Mouse (Mus musculus): ENCODE measurements around the gene Rnf40. TPM values are rescaled to one million over a fixed set of nuclear protein-coding genes. Genes with fewer than 3 reads are reported as not detected.

Gene Rnf40
- total and polyA plus RNA-seq, 3 experiments: 38.2 to 55.8 (median 50.3) TPM

DNA sequence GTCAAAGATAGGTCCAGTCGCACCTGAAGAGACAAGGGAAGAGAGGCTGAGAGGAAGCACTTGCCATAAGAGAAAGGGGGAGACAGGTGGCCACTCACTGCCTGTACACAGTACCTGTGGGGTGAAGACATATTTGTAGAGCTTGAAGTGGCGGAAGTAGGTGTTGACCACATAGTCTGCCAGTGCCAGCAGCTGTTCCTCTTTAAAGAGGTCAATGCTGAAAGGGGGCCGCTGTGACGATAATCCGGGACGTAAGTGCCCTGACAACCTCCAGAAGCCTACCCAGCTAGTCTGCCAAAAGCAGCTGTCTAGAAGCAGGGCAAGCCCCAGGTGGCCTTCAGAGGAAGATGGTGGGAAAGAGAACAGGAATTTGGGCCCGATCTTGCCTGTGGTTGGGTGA lies 3.5 kb upstream of the Rnf40 start:
- no peaks in the 10 kb centered on the region for H3K9me3 ChIP-seq (replicated peaks)
- H3K4me3 ChIP-seq (ENCODE audit: low read depth, low read length): no peak overlapping the region
- no peak for DNase-seq (ENCODE audit: low spot score)
- H3K27me3 ChIP-seq (ENCODE audit: insufficient read depth, low read length): no peaks in the 10 kb centered on the region
- peaks cover 73% of the 10 kb centered on the region for H3K36me3 ChIP-seq (replicated peaks)
- TF ChIP-seq GATA2 (IDR thresholded peaks at IDR 0.05; ENCODE audit: borderline replicate concordance, low read depth, low read length) (no peak), POLR2AphosphoS5 (IDR thresholded peaks at IDR 0.05; ENCODE audit: insufficient replicate concordance, low read depth, low read length) (no peak), TAL1 (conservative IDR thresholded peaks at IDR 0.05; ENCODE audit: low read depth, low read length) (no peak), CTCF (IDR thresholded peaks at IDR 0.05; ENCODE audit: low read depth, low read length) (no peak), GATA1 (IDR thresholded peaks at IDR 0.05; ENCODE audit: borderline replicate concordance, low read length) (no peak)
- peaks cover 36% of the 10 kb centered on the region for H3K4me1 ChIP-seq (ENCODE audit: insufficient read depth, low read depth, low read length)
- no peak for ATAC-seq (ENCODE audit: extremely low read depth, insufficient number of reproducible peaks, low FRiP score, poor library complexity, severe bottlenecking)

- peaks cover 45% of the 10 kb centered on the region for H3K4me1 ChIP-seq (ENCODE audit: insufficient read depth, low read depth, low read length)
- no peak overlapping the region for H3K4me3 ChIP-seq (ENCODE audit: low read depth, low read length)
- peaks cover 73% of the 10 kb centered on the region for H3K36me3 ChIP-seq (replicated peaks)
- DNase-seq (ENCODE audit: low spot score) (no peak), ATAC-seq (ENCODE audit: extremely low read depth, insufficient number of reproducible peaks, low FRiP score, poor library complexity, severe bottlenecking) (no peak)
- TF ChIP-seq CTCF (IDR thresholded peaks at IDR 0.05; ENCODE audit: low read depth, low read length) (no peak), POLR2AphosphoS5 (IDR thresholded peaks at IDR 0.05; ENCODE audit: insufficient replicate concordance, low read depth, low read length) (no peak), GATA1 (IDR thresholded peaks at IDR 0.05; ENCODE audit: borderline replicate concordance, low read length) (no peak), TAL1 (conservative IDR thresholded peaks at IDR 0.05; ENCODE audit: low read depth, low read length) (no peak), GATA2 (IDR thresholded peaks at IDR 0.05; ENCODE audit: borderline replicate concordance, low read depth, low read length) (no peak)
- H3K27me3 ChIP-seq (ENCODE audit: insufficient read depth, low read length): no peaks in the 10 kb centered on the region
- no peaks in the 10 kb centered on the region for H3K9me3 ChIP-seq (replicated peaks)
These were observed 2.4 kb upstream of the Rnf40 start for GRCm38 (mm10) chr7:127586149-127586548.

DNA sequence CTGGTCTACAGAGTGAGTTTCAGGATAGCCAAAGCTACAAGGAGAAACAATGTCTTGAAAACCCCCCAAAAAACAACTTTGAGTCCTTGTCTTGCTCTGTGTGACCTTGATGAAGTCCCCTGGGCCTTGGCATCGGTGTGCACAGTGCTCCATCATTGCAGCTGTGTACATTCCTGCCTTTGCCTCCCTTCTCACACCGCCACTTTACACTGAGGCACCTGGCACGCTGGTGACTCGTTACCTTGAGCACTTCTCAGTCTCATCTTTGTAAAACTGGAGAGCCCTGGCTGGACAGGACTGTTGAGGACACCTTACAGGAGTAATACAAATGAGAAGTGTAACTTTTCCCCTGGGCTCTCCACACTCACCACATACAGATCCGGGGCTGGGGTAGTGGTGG lies 1.4 kb upstream of the Rnf40 start:
- Histone ChIP-seq H3K36me3 (replicated peaks) (peaks cover 73% of the 10 kb centered on the region), H3K27me3 (ENCODE audit: insufficient read depth, low read length) (no peaks in the 10 kb centered on the region), H3K9me3 (replicated peaks) (no peaks in the 10 kb centered on the region), H3K4me3 (ENCODE audit: low read depth, low read length) (peak overlapping the region; percentile 91; the same call in 1 of the 2 replicates), H3K4me1 (ENCODE audit: insufficient read depth, low read depth, low read length) (peaks cover 46% of the 10 kb centered on the region)
- DNase-seq (ENCODE audit: low spot score) (no peak), ATAC-seq (ENCODE audit: extremely low read depth, insufficient number of reproducible peaks, low FRiP score, poor library complexity, severe bottlenecking) (no peak)
- TF ChIP-seq GATA1 (IDR thresholded peaks at IDR 0.05; ENCODE audit: borderline replicate concordance, low read length): no peak
- no peak for TF ChIP-seq TAL1 (conservative IDR thresholded peaks at IDR 0.05; ENCODE audit: low read depth, low read length)
- TF ChIP-seq POLR2AphosphoS5 (IDR thresholded peaks at IDR 0.05; ENCODE audit: insufficient replicate concordance, low read depth, low read length): no peak
- TF ChIP-seq GATA2 (IDR thresholded peaks at IDR 0.05; ENCODE audit: borderline replicate concordance, low read depth, low read length): no peak
- TF ChIP-seq CTCF (IDR thresholded peaks at IDR 0.05; ENCODE audit: low read depth, low read length): no peak

GRCm38 (mm10) chr7:127588901-127589300 lies 334 bp downstream of the Rnf40 start:
- H3K9me3 ChIP-seq (replicated peaks): no peaks in the 10 kb centered on the region
- H3K4me3 ChIP-seq (ENCODE audit: low read depth, low read length): peak overlapping the region; percentile 91
- DNase-seq (ENCODE audit: low spot score) (no peak), ATAC-seq (ENCODE audit: extremely low read depth, insufficient number of reproducible peaks, low FRiP score, poor library complexity, severe bottlenecking) (no peak)
- H3K4me1 ChIP-seq (ENCODE audit: insufficient read depth, low read depth, low read length): peaks cover 46% of the 10 kb centered on the region
- H3K27me3 ChIP-seq (ENCODE audit: insufficient read depth, low read length): no peaks in the 10 kb centered on the region
- TF ChIP-seq POLR2AphosphoS5 (IDR thresholded peaks at IDR 0.05; ENCODE audit: insufficient replicate concordance, low read depth, low read length) (no peak), GATA1 (IDR thresholded peaks at IDR 0.05; ENCODE audit: borderline replicate concordance, low read length) (no peak), GATA2 (IDR thresholded peaks at IDR 0.05; ENCODE audit: borderline replicate concordance, low read depth, low read length) (no peak), TAL1 (conservative IDR thresholded peaks at IDR 0.05; ENCODE audit: low read depth, low read length) (no peak), CTCF (IDR thresholded peaks at IDR 0.05; ENCODE audit: low read depth, low read length) (no peak)
- peaks cover 73% of the 10 kb centered on the region for H3K36me3 ChIP-seq (replicated peaks)

DNA sequence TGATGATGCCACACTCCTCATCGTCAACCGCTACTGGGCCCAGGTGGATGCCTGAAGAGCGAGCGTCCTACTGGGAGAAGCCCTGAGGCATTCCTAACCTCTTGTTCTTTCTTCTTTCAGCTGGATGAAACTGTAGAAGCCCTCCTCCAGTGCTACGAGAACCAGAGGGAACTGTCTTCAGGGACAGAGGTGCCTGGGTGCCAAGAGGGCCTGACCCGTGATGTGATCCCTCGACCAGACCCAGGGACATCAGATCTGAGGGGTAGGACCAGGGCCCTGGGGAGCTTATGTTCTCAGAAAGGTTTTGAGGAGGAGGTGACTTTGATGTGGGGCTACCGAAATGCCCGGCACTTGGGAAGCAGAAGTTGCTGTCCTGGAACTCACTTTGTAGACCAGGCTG lies 1.1 kb downstream of the Rnf40 start:
- DNase-seq (ENCODE audit: low spot score) (no peak), ATAC-seq (ENCODE audit: extremely low read depth, insufficient number of reproducible peaks, low FRiP score, poor library complexity, severe bottlenecking) (no peak)
- no peak for TF ChIP-seq GATA1 (IDR thresholded peaks at IDR 0.05; ENCODE audit: borderline replicate concordance, low read length)
- Histone ChIP-seq H3K27me3 (ENCODE audit: insufficient read depth, low read length) (no peaks in the 10 kb centered on the region), H3K36me3 (replicated peaks) (peaks cover 73% of the 10 kb centered on the region), H3K4me3 (ENCODE audit: low read depth, low read length) (peak overlapping the region; percentile 91), H3K4me1 (ENCODE audit: insufficient read depth, low read depth, low read length) (peaks cover 47% of the 10 kb centered on the region), H3K9me3 (replicated peaks) (no peaks in the 10 kb centered on the region)

- H3K27me3 ChIP-seq (ENCODE audit: insufficient read depth, low read length): no peaks in the 10 kb centered on the region
- ATAC-seq (ENCODE audit: extremely low read depth, insufficient number of reproducible peaks, low FRiP score, poor library complexity, severe bottlenecking) (no peak), DNase-seq (ENCODE audit: low spot score) (no peak)
- H3K9me3 ChIP-seq (replicated peaks): no peaks in the 10 kb centered on the region
- peaks cover 74% of the 10 kb centered on the region for H3K36me3 ChIP-seq (replicated peaks)
- H3K4me3 ChIP-seq (ENCODE audit: low read depth, low read length): no peak overlapping the region
- no peak for TF ChIP-seq TAL1 (conservative IDR thresholded peaks at IDR 0.05; ENCODE audit: low read depth, low read length)
- H3K4me1 ChIP-seq (ENCODE audit: insufficient read depth, low read depth, low read length): peaks cover 42% of the 10 kb centered on the region
These were observed 2.5 kb downstream of the Rnf40 start for GRCm38 (mm10) chr7:127591108-127591507.

- DNase-seq (ENCODE audit: low spot score) (no peak), ATAC-seq (ENCODE audit: extremely low read depth, insufficient number of reproducible peaks, low FRiP score, poor library complexity, severe bottlenecking) (no peak)
- Histone ChIP-seq H3K36me3 (replicated peaks) (peaks cover 84% of the 10 kb centered on the region), H3K4me1 (ENCODE audit: insufficient read depth, low read depth, low read length) (peaks cover 32% of the 10 kb centered on the region), H3K27me3 (ENCODE audit: insufficient read depth, low read length) (no peaks in the 10 kb centered on the region), H3K4me3 (ENCODE audit: low read depth, low read length) (no peak overlapping the region), H3K9me3 (replicated peaks) (no peaks in the 10 kb centered on the region)
- no peak for TF ChIP-seq CTCF (IDR thresholded peaks at IDR 0.05; ENCODE audit: low read depth, low read length)
- TF ChIP-seq TAL1 (conservative IDR thresholded peaks at IDR 0.05; ENCODE audit: low read depth, low read length): no peak
- TF ChIP-seq POLR2AphosphoS5 (IDR thresholded peaks at IDR 0.05; ENCODE audit: insufficient replicate concordance, low read depth, low read length): no peak
- no peak for TF ChIP-seq GATA2 (IDR thresholded peaks at IDR 0.05; ENCODE audit: borderline replicate concordance, low read depth, low read length)
- TF ChIP-seq GATA1 (IDR thresholded peaks at IDR 0.05; ENCODE audit: borderline replicate concordance, low read length): no peak
These were observed 4.0 kb downstream of the Rnf40 start for GRCm38 (mm10) chr7:127592575-127592974.
